Mouse (Mus musculus) CH12.LX (cell line): ENCODE measurements at regions not wholly inside any gene's neighbourhood (a gene's known extent, or its start where the extent isn't known, plus 50 kb on each side); places are given as distances from the start of the nearest gene placed in this dataset.

Experiments
- DNase-seq: peaks from one replicate; pipeline ENCODE4 v3.0.0-alpha.2; 2013; ENCODE audit errors: extremely low read depth
- H3K27ac ChIP-seq: 2 replicates; pipeline ENCODE4 v1.5.1; 2012; ENCODE audit warnings: low read depth, mild to moderate bottlenecking, control low read depth, moderate library complexity; ENCODE audit not compliant: insufficient read depth
- H3K27me3 ChIP-seq: replicated peaks from 2 replicates; pipeline ENCODE3; 2012; ENCODE audit warnings: inconsistent platforms
- H3K36me3 ChIP-seq, 2 experiments: replicated peaks in 1 of 2; 2 replicates each; pipeline versions ENCODE3 to v1.6.1; 2012; ENCODE audit warnings: inconsistent platforms in 1 of 2, low read length in 1 of 2, mild to moderate bottlenecking in 1 of 2, mixed read lengths in 1 of 2, moderate library complexity in 1 of 2; ENCODE audit not compliant: control insufficient read depth in 1 of 2, insufficient read depth in 1 of 2
- H3K4me1 ChIP-seq, 2 experiments: 2 replicates each; pipeline ENCODE4 v1.6.1; 2012; ENCODE audit warnings: inconsistent platforms in 1 of 2, moderate library complexity in 1 of 2; ENCODE audit not compliant: insufficient read depth in 2 of 2, control insufficient read depth in 1 of 2
- H3K4me2 ChIP-seq: 2 replicates; pipeline ENCODE4 v1.6.1; 2012; ENCODE audit warnings: low read depth, mild to moderate bottlenecking, control low read depth; ENCODE audit not compliant: poor library complexity, insufficient read depth, severe bottlenecking
- H3K4me3 ChIP-seq, 3 experiments: fragments of 150-350 bp in 1 of 3; sonication (generic) in 1 of 3; replicated peaks in 1 of 3; 2 replicates each; pipeline versions ENCODE3 to v1.5.1; 2011 to 2012; ENCODE audit warnings: low read depth in 2 of 3, low read length in 2 of 3, mild to moderate bottlenecking in 2 of 3, moderate library complexity in 2 of 3, control low read depth in 1 of 3, improper control_type of control experiment in 1 of 3, inconsistent platforms in 1 of 3, mixed read lengths in 1 of 3; ENCODE audit not compliant: poor library complexity in 1 of 3
- H3K79me2 ChIP-seq: replicated peaks from 2 replicates; pipeline ENCODE4 v1.6.1; 2012; ENCODE audit warnings: mild to moderate bottlenecking, moderate library complexity; ENCODE audit not compliant: control insufficient read depth, poor library complexity, insufficient read depth, severe bottlenecking; ENCODE audit errors: extremely low read depth
- H3K9ac ChIP-seq: 2 replicates; pipeline ENCODE4 v1.6.1; 2012; ENCODE audit warnings: low read depth, mild to moderate bottlenecking, control low read depth, moderate library complexity; ENCODE audit not compliant: insufficient read depth
- H3K9me3 ChIP-seq: replicated peaks from 2 replicates; pipeline ENCODE3; 2012; ENCODE audit warnings: low read length, inconsistent platforms, mixed read lengths
- BHLHE40 ChIP-seq: IDR thresholded peaks from 2 replicates; pipeline ENCODE4 v1.6.1; 2011; ENCODE audit warnings: mild to moderate bottlenecking, low read depth, low read length, improper control_type of control experiment
- CTCF ChIP-seq, 2 experiments: IDR thresholded peaks in 1 of 2; conservative IDR thresholded peaks in 1 of 2; 2 replicates each; pipeline ENCODE4 v1.5.1; 2011 to 2012; ENCODE audit warnings: low read depth in 2 of 2, low read length in 2 of 2, improper control_type of control experiment in 1 of 2, inconsistent platforms in 1 of 2, mild to moderate bottlenecking in 1 of 2, moderate library complexity in 1 of 2
- E2F4 ChIP-seq: IDR thresholded peaks from 2 replicates; pipeline ENCODE4 v1.6.1; 2011; ENCODE audit warnings: low read depth, low read length, improper control_type of control experiment; ENCODE audit not compliant: insufficient replicate concordance
- HCFC1 ChIP-seq: IDR thresholded peaks from 2 replicates; pipeline ENCODE4 v1.6.1; 2012; ENCODE audit warnings: low read depth, mild to moderate bottlenecking, inconsistent platforms, low read length, improper control_type of control experiment
- JUN ChIP-seq: IDR thresholded peaks from 2 replicates; pipeline ENCODE4 v1.6.1; 2011; ENCODE audit warnings: low read depth, mild to moderate bottlenecking, low read length, improper control_type of control experiment, moderate library complexity; ENCODE audit not compliant: insufficient read depth
- KAT2A ChIP-seq: IDR thresholded peaks from 2 replicates; pipeline ENCODE4 v1.6.1; 2012; ENCODE audit warnings: low read length, improper control_type of control experiment, inconsistent platforms; ENCODE audit not compliant: insufficient replicate concordance
- MAFK ChIP-seq: IDR thresholded peaks from 2 replicates; pipeline ENCODE4 v1.6.1; 2011; ENCODE audit warnings: low read length, improper control_type of control experiment; ENCODE audit not compliant: insufficient replicate concordance
- MAZ ChIP-seq: IDR thresholded peaks from 2 replicates; pipeline ENCODE4 v1.6.1; 2012; ENCODE audit warnings: low read depth, mild to moderate bottlenecking, inconsistent platforms, low read length, improper control_type of control experiment, moderate library complexity
- NELFE ChIP-seq: IDR thresholded peaks from 2 replicates; pipeline ENCODE4 v1.6.1; 2011; ENCODE audit warnings: low read depth, low read length, improper control_type of control experiment
- PAX5 ChIP-seq: IDR thresholded peaks from 2 replicates; pipeline ENCODE4 v1.6.1; 2012; ENCODE audit warnings: low read length, inconsistent platforms, mixed read lengths
- RCOR1 ChIP-seq: conservative IDR thresholded peaks from 2 replicates; pipeline ENCODE4 v1.6.1; 2012; ENCODE audit warnings: low read depth, mild to moderate bottlenecking, inconsistent platforms, low read length, improper control_type of control experiment
- SIN3A ChIP-seq: IDR thresholded peaks from 2 replicates; pipeline ENCODE4 v1.6.1; 2012; ENCODE audit warnings: low read length, improper control_type of control experiment, inconsistent platforms
- USF1 ChIP-seq: IDR thresholded peaks from 2 replicates; pipeline ENCODE4 v1.6.1; 2014; ENCODE audit warnings: low read depth, mild to moderate bottlenecking, inconsistent platforms, low read length, improper control_type of control experiment
- USF2 ChIP-seq: conservative IDR thresholded peaks from 2 replicates; pipeline ENCODE4 v1.6.1; 2011; ENCODE audit warnings: low read depth, low read length, improper control_type of control experiment
- ZC3H11A ChIP-seq: IDR thresholded peaks from 2 replicates; pipeline ENCODE4 v1.6.1; 2012; ENCODE audit warnings: low read depth, mild to moderate bottlenecking, inconsistent platforms, low read length, improper control_type of control experiment
- ZKSCAN1 ChIP-seq: IDR thresholded peaks from 2 replicates; pipeline ENCODE4 v1.6.1; 2012; ENCODE audit warnings: low read depth, inconsistent platforms, low read length, improper control_type of control experiment, borderline replicate concordance
- dilution Hi-C: fragments of 300-500 bp; cut with MboI; formaldehyde crosslinking; loops from 2 replicates; pipeline ENCODE4 v1.14.3; 2020; ENCODE audit warnings: low sequenced_read_pairs; ENCODE audit not compliant: extremely low pct_unique_long_range_greater_than_20kb, extremely low pct_ligation_motif_present
- in situ Hi-C: fragments of 300-500 bp; cut with MboI; formaldehyde crosslinking; loops from 3 replicates; pipeline ENCODE4 v1.14.3; 2019; ENCODE audit warnings: low sequenced_read_pairs, low pct_ligation_motif_present, low pct_unique_long_range_greater_than_20kb, mixed read lengths

GRCm38 (mm10) chr14:68806646-68807045, 487.5 kb downstream of the Synb start (continued):
- TF ChIP-seq JUN (no peak), MAFK (no peak)

GRCm38 (mm10) chr14:68784395-68784794, 509.7 kb downstream of the Synb start:
- no peaks in the 10 kb centered on the region for H3K36me3 ChIP-seq
- H3K79me2 ChIP-seq = no peaks in the 10 kb centered on the region
- H3K27ac ChIP-seq = no peak overlapping the region
- no peak overlapping the region for H3K4me2 ChIP-seq
- in situ Hi-C loops = no loop called here
- DNase-seq = no peak
- no peak overlapping the region for H3K4me3 ChIP-seq
- TF ChIP-seq ZKSCAN1 = no peak
- no peak for TF ChIP-seq USF1
- no peak for TF ChIP-seq E2F4
- no peak for TF ChIP-seq RCOR1
- H3K4me1 ChIP-seq = no peaks in the 10 kb centered on the region
- dilution Hi-C loops = no loop called here
- H3K9me3 ChIP-seq = peaks cover 4% of the 10 kb centered on the region
- no peaks in the 10 kb centered on the region for H3K27me3 ChIP-seq
- no peak overlapping the region for H3K9ac ChIP-seq

DNA sequence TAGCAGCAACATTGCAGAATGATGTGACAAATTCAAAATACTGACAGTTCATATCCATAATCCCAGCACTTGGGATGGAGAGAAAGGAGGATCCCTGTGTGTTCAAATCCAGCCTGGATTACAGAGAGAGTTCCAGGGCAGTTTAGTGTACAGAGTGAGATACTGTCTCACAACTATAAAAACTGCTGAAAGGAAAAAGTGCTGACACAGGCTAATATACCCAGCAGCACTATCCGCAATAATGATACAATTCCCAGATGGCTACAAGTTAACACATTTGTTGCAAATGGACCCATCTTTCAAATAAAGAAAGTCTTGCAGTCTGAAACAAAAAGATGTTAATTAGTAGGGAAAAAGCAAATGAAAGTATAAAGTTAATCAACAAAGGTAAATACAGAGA, 510.9 kb downstream of the Synb start:
- H3K79me2 ChIP-seq = no peaks in the 10 kb centered on the region
- no peaks in the 10 kb centered on the region for H3K27me3 ChIP-seq
- no peak overlapping the region for H3K9ac ChIP-seq
- no peak overlapping the region for H3K4me2 ChIP-seq
- dilution Hi-C loops (no loop called here), in situ Hi-C loops (no loop called here)
- DNase-seq = no peak
- no peak overlapping the region for H3K27ac ChIP-seq
- H3K9me3 ChIP-seq = peaks cover 4% of the 10 kb centered on the region
- no peaks in the 10 kb centered on the region for H3K4me1 ChIP-seq
- H3K4me3 ChIP-seq = no peak overlapping the region
- TF ChIP-seq MAFK (peak; percentile 79), BHLHE40 (no peak), CTCF (conservative IDR thresholded peaks at IDR 0.05 in 1 of 2, IDR thresholded peaks at IDR 0.05 in 1 of 2; ENCODE audit: low read depth in 2 of 2, low read length in 2 of 2) (no peak), ZC3H11A (no peak), PAX5 (no peak)
- no peaks in the 10 kb centered on the region for H3K36me3 ChIP-seq

DNA sequence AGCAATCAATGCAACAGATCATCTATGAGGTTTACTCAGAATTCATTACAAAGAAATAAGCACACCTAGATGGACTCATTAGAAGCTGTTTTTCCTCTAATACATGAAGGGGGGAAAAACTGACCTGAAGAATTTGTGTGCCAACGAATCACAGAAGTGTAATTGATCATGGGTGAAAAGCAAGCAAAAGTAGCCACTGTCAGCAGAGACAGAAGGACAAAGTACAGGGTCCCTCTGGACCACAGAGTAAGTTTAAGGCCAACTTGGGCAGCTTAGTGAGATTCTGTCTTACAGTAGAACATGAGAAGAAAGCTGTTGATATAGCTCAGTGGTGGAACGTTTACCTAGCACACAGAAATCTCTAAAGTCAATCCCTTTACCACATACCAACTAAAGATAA, 523.7 kb downstream of the Synb start:
- Histone ChIP-seq H3K9ac (no peak overlapping the region), H3K4me1 (no peaks in the 10 kb centered on the region), H3K27ac (no peak overlapping the region), H3K9me3 (no peaks in the 10 kb centered on the region), H3K27me3 (no peaks in the 10 kb centered on the region), H3K4me2 (no peak overlapping the region), H3K36me3 (no peaks in the 10 kb centered on the region), H3K4me3 (no peak overlapping the region), H3K79me2 (no peaks in the 10 kb centered on the region)
- TF ChIP-seq SIN3A (no peak), HCFC1 (no peak), MAFK (no peak), USF1 (no peak), USF2 (no peak), MAZ (no peak), CTCF (conservative IDR thresholded peaks at IDR 0.05 in 1 of 2, IDR thresholded peaks at IDR 0.05 in 1 of 2; ENCODE audit: low read depth in 2 of 2, low read length in 2 of 2) (no peak), NELFE (no peak), KAT2A (no peak)
- no peak for DNase-seq
- dilution Hi-C loops = no loop called here
- in situ Hi-C loops = no loop called here
